ENCODE assay signal across 14 mouse cellular contexts in genomic region chr13:20564414-20564813, GRCm38 (mm10).
DNase-seq lines count a peak whose midpoint lies in the region; ATAC-seq and TF ChIP-seq lines count a peak whose summit lies in the region.
"Had no signal": no experiment of that assay in that cellular context is flagged by ENCODE, and none has a peak within 500 bp of the region (broad histone marks: within the 10 kb centered on the region; RNA-seq: fewer than 3 reads in every experiment).

No protein-coding gene starts in this region.

- H3K9ac ChIP-seq in liver, embryonic 14.5 days (replicated peaks), result no peak overlapping the region
- H3K9ac ChIP-seq in liver, embryonic 11.5 days (ENCODE audit: low read depth, low read length), result no peak overlapping the region
- H3K9ac ChIP-seq: embryonic facial prominence, embryonic 13.5 days; forebrain, embryonic 15.5 days had no signal

- H3K4me1 ChIP-seq in liver, embryonic 14.5 days (replicated peaks; ENCODE audit: control insufficient read depth in 2 of 2, insufficient read depth in 2 of 2, low read length in 1 of 2), result no peaks in the 10 kb centered on the region
- H3K4me1 ChIP-seq in liver, embryonic 11.5 days (replicated peaks; ENCODE audit: control insufficient read depth, insufficient read depth, low read length), result no peaks in the 10 kb centered on the region
- H3K4me1 ChIP-seq: embryonic facial prominence, embryonic 13.5 days had no signal

- WGBS in liver, embryonic 14.5 days (ENCODE audit: insufficient replicate concordance), result 62% methylated on average over 9 of the region's 9 CpGs
- 66% methylated on average over 9 of the region's 9 CpGs for WGBS in liver, embryonic 11.5 days

- peak in 1 of 3 experiments; percentile 1 for DNase-seq in liver, embryonic 14.5 days (ENCODE audit: low read depth in 3 of 3, low spot score in 3 of 3)
- DNase-seq in liver, embryonic 11.5 days (ENCODE audit: low spot score), result no peak
- DNase-seq in ES-CJ7 (ENCODE audit: low read depth, low spot score) (peak; percentile 69), ZHBTc4 (ENCODE audit: low read depth, low spot score) (peak; percentile 71)
- peak; percentile 16 for DNase-seq in thymus, postnatal 14 days
- DNase-seq in T-cell, adult 2 months (ENCODE audit: low spot score), result no peak
- DNase-seq in cerebellum, adult 9-11 months, result no peak
- DNase-seq: cerebellum, adult 11-12 months; kidney, postnatal 25 days; retina, postnatal 1 day had no signal

- TF ChIP-seq EP300 in liver, embryonic 14.5 days (IDR thresholded peaks at IDR 0.05; ENCODE audit: low read depth), result no peak

- H3K9me3 ChIP-seq in liver, embryonic 14.5 days (ENCODE audit: control insufficient read depth, low read length), result no peaks in the 10 kb centered on the region
- H3K9me3 ChIP-seq in liver, embryonic 11.5 days (ENCODE audit: control insufficient read depth, low read length), result no peaks in the 10 kb centered on the region
- H3K9me3 ChIP-seq: embryonic facial prominence, embryonic 13.5 days; forebrain, embryonic 15.5 days had no signal

- H3K4me2 ChIP-seq in liver, embryonic 14.5 days (ENCODE audit: low read depth), result no peak overlapping the region
- no peak overlapping the region for H3K4me2 ChIP-seq in liver, embryonic 11.5 days
- H3K4me2 ChIP-seq: embryonic facial prominence, embryonic 13.5 days; forebrain, embryonic 15.5 days had no signal

- peak; percentile 59 for TF ChIP-seq CTCF in liver, embryonic 14.5 days (IDR thresholded peaks at IDR 0.05; ENCODE audit: low read depth)

- H3K4me3 ChIP-seq in liver, embryonic 14.5 days (ENCODE audit: insufficient read depth in 1 of 2, low read depth in 2 of 2, low read length in 2 of 2), result no peak overlapping the region
- no peak overlapping the region for H3K4me3 ChIP-seq in liver, embryonic 11.5 days (ENCODE audit: low read depth, low read length)
- H3K4me3 ChIP-seq: embryonic facial prominence, embryonic 13.5 days; forebrain, embryonic 15.5 days; myocyte had no signal

- H3K36me3 ChIP-seq in liver, embryonic 14.5 days (replicated peaks; ENCODE audit: control insufficient read depth, insufficient read depth, low read depth), result no peaks in the 10 kb centered on the region
- no peaks in the 10 kb centered on the region for H3K36me3 ChIP-seq in liver, embryonic 11.5 days (ENCODE audit: control insufficient read depth, insufficient read depth, low read length)
- H3K36me3 ChIP-seq: embryonic facial prominence, embryonic 13.5 days had no signal

- ATAC-seq in liver, embryonic 14.5 days (ENCODE audit: insufficient read depth), result no peak
- ATAC-seq in liver, embryonic 11.5 days (replicated peaks; ENCODE audit: low FRiP score), result no peak
- ATAC-seq: forebrain, embryonic 15.5 days had no signal

- no peaks in the 10 kb centered on the region for H3K27me3 ChIP-seq in liver, embryonic 14.5 days (ENCODE audit: control insufficient read depth, insufficient read depth, low read length)
- no peaks in the 10 kb centered on the region for H3K27me3 ChIP-seq in liver, embryonic 11.5 days (replicated peaks; ENCODE audit: control insufficient read depth, insufficient read depth, low read length)
- H3K27me3 ChIP-seq: embryonic facial prominence, embryonic 13.5 days; forebrain, embryonic 15.5 days had no signal

- no peak overlapping the region for H3K27ac ChIP-seq in liver, embryonic 14.5 days
- H3K27ac ChIP-seq in liver, embryonic 11.5 days (ENCODE audit: low read depth, low read length), result no peak overlapping the region
- H3K27ac ChIP-seq: embryonic facial prominence, embryonic 13.5 days; forebrain, embryonic 15.5 days; macrophage had no signal

Comparison
In these comparisons a context has a peak if more than half of its experiments do, and no peak if none do; other contexts are left out.
1. DNase-seq: peak in ES-CJ7 (single experiment), ZHBTc4 (single experiment) and thymus, postnatal 14 days (single experiment); none in liver, embryonic 11.5 days (single experiment), T-cell, adult 2 months (single experiment) and cerebellum, adult 9-11 months (single experiment).